Mouse (Mus musculus): ENCODE measurements around the gene Pla2g16.

Pla2g16 gene

GRCm38 (mm10) chr19:7616231-7616930 lies 59.1 kb downstream of the Pla2g16 start:
- no peak for DNase-seq

GRCm38 (mm10) chr19:7617085-7617484 lies 59.8 kb downstream of the Pla2g16 start:
- DNase-seq, result no peak

GRCm38 (mm10) chr19:7617696-7618095 lies 60.4 kb downstream of the Pla2g16 start:
- DNase-seq, result peak; percentile 45

GRCm38 (mm10) chr19:7633021-7633420 lies 75.8 kb downstream of the Pla2g16 start:
- DNase-seq, result no peak

- no peak for DNase-seq
These were observed 76.5 kb downstream of the Pla2g16 start for GRCm38 (mm10) chr19:7633786-7634185.
